Mouse (Mus musculus) CH12.LX (cell line): ENCODE results near the gene P4ha2. TPM values are rescaled to one million over a fixed set of nuclear protein-coding genes. Genes with fewer than 3 reads are reported as not detected.

ENCODE experiments used
- DNase-seq: peaks from one replicate; pipeline ENCODE4 v3.0.0-alpha.2; 2013; ENCODE audit errors: extremely low read depth
- H3K27ac ChIP-seq: 2 replicates; pipeline ENCODE4 v1.5.1; 2012; ENCODE audit warnings: low read depth, mild to moderate bottlenecking, control low read depth, moderate library complexity; ENCODE audit not compliant: insufficient read depth
- H3K27me3 ChIP-seq: replicated peaks from 2 replicates; pipeline ENCODE3; 2012; ENCODE audit warnings: inconsistent platforms
- H3K36me3 ChIP-seq, 2 experiments: replicated peaks in 1 of 2; 2 replicates each; pipeline versions ENCODE3 to v1.6.1; 2012; ENCODE audit warnings: inconsistent platforms in 1 of 2, low read length in 1 of 2, mild to moderate bottlenecking in 1 of 2, mixed read lengths in 1 of 2, moderate library complexity in 1 of 2; ENCODE audit not compliant: control insufficient read depth in 1 of 2, insufficient read depth in 1 of 2
- H3K4me1 ChIP-seq, 2 experiments: 2 replicates each; pipeline ENCODE4 v1.6.1; 2012; ENCODE audit warnings: inconsistent platforms in 1 of 2, moderate library complexity in 1 of 2; ENCODE audit not compliant: insufficient read depth in 2 of 2, control insufficient read depth in 1 of 2
- H3K4me2 ChIP-seq: 2 replicates; pipeline ENCODE4 v1.6.1; 2012; ENCODE audit warnings: low read depth, mild to moderate bottlenecking, control low read depth; ENCODE audit not compliant: poor library complexity, insufficient read depth, severe bottlenecking
- H3K4me3 ChIP-seq, 3 experiments: fragments of 150-350 bp in 1 of 3; sonication (generic) in 1 of 3; replicated peaks in 1 of 3; 2 replicates each; pipeline versions ENCODE3 to v1.5.1; 2011 to 2012; ENCODE audit warnings: low read depth in 2 of 3, low read length in 2 of 3, mild to moderate bottlenecking in 2 of 3, moderate library complexity in 2 of 3, control low read depth in 1 of 3, improper control_type of control experiment in 1 of 3, inconsistent platforms in 1 of 3, mixed read lengths in 1 of 3; ENCODE audit not compliant: poor library complexity in 1 of 3
- H3K79me2 ChIP-seq: replicated peaks from 2 replicates; pipeline ENCODE4 v1.6.1; 2012; ENCODE audit warnings: mild to moderate bottlenecking, moderate library complexity; ENCODE audit not compliant: control insufficient read depth, poor library complexity, insufficient read depth, severe bottlenecking; ENCODE audit errors: extremely low read depth
- H3K9ac ChIP-seq: 2 replicates; pipeline ENCODE4 v1.6.1; 2012; ENCODE audit warnings: low read depth, mild to moderate bottlenecking, control low read depth, moderate library complexity; ENCODE audit not compliant: insufficient read depth
- H3K9me3 ChIP-seq: replicated peaks from 2 replicates; pipeline ENCODE3; 2012; ENCODE audit warnings: low read length, inconsistent platforms, mixed read lengths
- BHLHE40 ChIP-seq: IDR thresholded peaks from 2 replicates; pipeline ENCODE4 v1.6.1; 2011; ENCODE audit warnings: mild to moderate bottlenecking, low read depth, low read length, improper control_type of control experiment
- CTCF ChIP-seq, 2 experiments: IDR thresholded peaks in 1 of 2; conservative IDR thresholded peaks in 1 of 2; 2 replicates each; pipeline ENCODE4 v1.5.1; 2011 to 2012; ENCODE audit warnings: low read depth in 2 of 2, low read length in 2 of 2, improper control_type of control experiment in 1 of 2, inconsistent platforms in 1 of 2, mild to moderate bottlenecking in 1 of 2, moderate library complexity in 1 of 2
- ELF1 ChIP-seq: IDR thresholded peaks from 2 replicates; pipeline ENCODE4 v1.6.1; 2014; ENCODE audit warnings: low read depth, mild to moderate bottlenecking, inconsistent platforms, low read length, improper control_type of control experiment
- EP300 ChIP-seq: IDR thresholded peaks from 2 replicates; pipeline ENCODE4 v1.6.1; 2011; ENCODE audit warnings: low read length, improper control_type of control experiment
- ETS1 ChIP-seq: conservative IDR thresholded peaks from 2 replicates; pipeline ENCODE4 v1.6.1; 2012; ENCODE audit warnings: low read depth, mild to moderate bottlenecking, inconsistent platforms, low read length, improper control_type of control experiment, moderate library complexity
- HCFC1 ChIP-seq: IDR thresholded peaks from 2 replicates; pipeline ENCODE4 v1.6.1; 2012; ENCODE audit warnings: low read depth, mild to moderate bottlenecking, inconsistent platforms, low read length, improper control_type of control experiment
- IRF4 ChIP-seq: IDR thresholded peaks from 2 replicates; pipeline ENCODE4 v1.6.1; 2014; ENCODE audit warnings: low read depth, mild to moderate bottlenecking, inconsistent platforms, low read length, improper control_type of control experiment
- KAT2A ChIP-seq: IDR thresholded peaks from 2 replicates; pipeline ENCODE4 v1.6.1; 2012; ENCODE audit warnings: low read length, improper control_type of control experiment, inconsistent platforms; ENCODE audit not compliant: insufficient replicate concordance
- MAX ChIP-seq: IDR thresholded peaks from 2 replicates; pipeline ENCODE4 v1.6.1; 2011; ENCODE audit warnings: low read length, improper control_type of control experiment
- MEF2A ChIP-seq: IDR thresholded peaks from 2 replicates; pipeline ENCODE4 v1.6.1; 2014; ENCODE audit warnings: low read depth, mild to moderate bottlenecking, inconsistent platforms, low read length, improper control_type of control experiment, borderline replicate concordance
- MYC ChIP-seq: IDR thresholded peaks from 2 replicates; pipeline ENCODE4 v1.6.1; 2011; ENCODE audit warnings: low read depth, mild to moderate bottlenecking, improper control_type of control experiment, low read length
- NELFE ChIP-seq: IDR thresholded peaks from 2 replicates; pipeline ENCODE4 v1.6.1; 2011; ENCODE audit warnings: low read depth, low read length, improper control_type of control experiment
- PAX5 ChIP-seq: IDR thresholded peaks from 2 replicates; pipeline ENCODE4 v1.6.1; 2012; ENCODE audit warnings: low read length, inconsistent platforms, mixed read lengths
- POLR2AphosphoS2 ChIP-seq: IDR thresholded peaks from 2 replicates; pipeline ENCODE4 v1.6.1; 2011; ENCODE audit warnings: low read depth, low read length, improper control_type of control experiment
- RAD21 ChIP-seq: IDR thresholded peaks from 2 replicates; pipeline ENCODE4 v1.6.1; 2011; ENCODE audit warnings: low read depth, mild to moderate bottlenecking, low read length, improper control_type of control experiment, moderate library complexity
- SMC3 ChIP-seq: IDR thresholded peaks from 2 replicates; pipeline ENCODE4 v1.6.1; 2011; ENCODE audit warnings: low read depth, low read length, improper control_type of control experiment
- TCF12 ChIP-seq: IDR thresholded peaks from 2 replicates; pipeline ENCODE4 v1.6.1; 2014; ENCODE audit warnings: low read depth, mild to moderate bottlenecking, inconsistent platforms, low read length, improper control_type of control experiment
- UBTF ChIP-seq: IDR thresholded peaks from 2 replicates; pipeline ENCODE4 v1.6.1; 2012; ENCODE audit warnings: low read depth, mild to moderate bottlenecking, inconsistent platforms, low read length, improper control_type of control experiment, moderate library complexity
- ZKSCAN1 ChIP-seq: IDR thresholded peaks from 2 replicates; pipeline ENCODE4 v1.6.1; 2012; ENCODE audit warnings: low read depth, inconsistent platforms, low read length, improper control_type of control experiment, borderline replicate concordance
- ZNF384 ChIP-seq: IDR thresholded peaks from 2 replicates; pipeline ENCODE4 v1.6.1; 2012; ENCODE audit warnings: low read depth, low read length, improper control_type of control experiment, inconsistent platforms
- dilution Hi-C: fragments of 300-500 bp; cut with MboI; formaldehyde crosslinking; loops from 2 replicates; pipeline ENCODE4 v1.14.3; 2020; ENCODE audit warnings: low sequenced_read_pairs; ENCODE audit not compliant: extremely low pct_unique_long_range_greater_than_20kb, extremely low pct_ligation_motif_present
- in situ Hi-C: fragments of 300-500 bp; cut with MboI; formaldehyde crosslinking; loops from 3 replicates; pipeline ENCODE4 v1.14.3; 2019; ENCODE audit warnings: low sequenced_read_pairs, low pct_ligation_motif_present, low pct_unique_long_range_greater_than_20kb, mixed read lengths
- polyA plus RNA-seq: library from polyadenylated mRNA; unstranded; fragments of >175 nt; gene quantifications from 2 replicates; pipeline ENCODE4 v1.2.1, GENCODE M21; 2012; ENCODE audit warnings: low read depth; ENCODE audit not compliant: insufficient read length
- total RNA-seq, 2 experiments: library from RNA; depleted of rRNA; stranded (reverse); fragments of 300-350 nt in 1 of 2; fragments of >200 nt in 1 of 2; gene quantifications; 2 replicates each; pipeline ENCODE4 v1.2.3; 2012 to 2014

P4ha2 gene
- total and polyA plus RNA-seq, 3 experiments, result 3.6 to 10.0 (median 7.9) TPM

- no peak overlapping the region for H3K27ac ChIP-seq
Observed at GRCm38 (mm10) chr11:54155864-54156263, 56.0 kb downstream of the P4ha2 start.

GRCm38 (mm10) chr11:54156504-54156903 is 56.6 kb downstream of the P4ha2 start:
- no peaks in the 10 kb centered on the region for H3K79me2 ChIP-seq
- H3K4me2 ChIP-seq, result no peak overlapping the region
- dilution Hi-C loops (no loop called here), in situ Hi-C loops (no loop called here)
- no peak overlapping the region for H3K4me3 ChIP-seq
- H3K4me1 ChIP-seq, result peaks cover 9 to 57% of the 10 kb centered on the region in 2 experiments
- H3K9me3 ChIP-seq, result no peaks in the 10 kb centered on the region
- H3K27me3 ChIP-seq, result no peaks in the 10 kb centered on the region
- no peak for DNase-seq
- TF ChIP-seq BHLHE40, result no peak
- TF ChIP-seq HCFC1, result no peak
- no peak for TF ChIP-seq ZNF384
- no peak for TF ChIP-seq SMC3
- no peak for TF ChIP-seq EP300
- no peak for TF ChIP-seq ZKSCAN1
- no peak for TF ChIP-seq KAT2A
- H3K36me3 ChIP-seq, result no peaks in the 10 kb centered on the region
- no peak overlapping the region for H3K27ac ChIP-seq
- no peak overlapping the region for H3K9ac ChIP-seq

More at GRCm38 (mm10) chr11:54155864-54156263, 56.0 kb downstream of the P4ha2 start:
- H3K9ac ChIP-seq, result no peak overlapping the region
- H3K4me1 ChIP-seq, result peaks cover 13 to 61% of the 10 kb centered on the region in 2 experiments
- no peaks in the 10 kb centered on the region for H3K36me3 ChIP-seq
- DNase-seq, result peak; percentile 84
- H3K79me2 ChIP-seq, result no peaks in the 10 kb centered on the region
- dilution Hi-C loops (no loop called here), in situ Hi-C loops (no loop called here)
- TF ChIP-seq KAT2A (no peak), MYC (no peak), IRF4 (peak; percentile 28; the same call in 1 of the 2 replicates), CTCF (conservative IDR thresholded peaks at IDR 0.05 in 1 of 2, IDR thresholded peaks at IDR 0.05 in 1 of 2; ENCODE audit: low read depth in 2 of 2, low read length in 2 of 2) (peak in 1 of 2 experiments; percentile 48; a peak in 2 of 4 replicates), SMC3 (peak; percentile 38; the same call in 1 of the 2 replicates), POLR2AphosphoS2 (no peak), EP300 (peak; percentile 66), MEF2A (peak; percentile 42; the same call in 1 of the 2 replicates), TCF12 (no peak), ELF1 (peak; percentile 55; the same call in 1 of the 2 replicates), NELFE (no peak), RAD21 (peak; percentile 52), UBTF (no peak), MAX (0 out of 2 replicates have a peak, but pooled peaks have one; percentile 28), ETS1 (0 out of 2 replicates have a peak, but pooled peaks have one; percentile 37), PAX5 (no peak), HCFC1 (no peak)
- H3K4me2 ChIP-seq, result no peak overlapping the region
- H3K4me3 ChIP-seq, result no peak overlapping the region
- no peaks in the 10 kb centered on the region for H3K27me3 ChIP-seq
- H3K9me3 ChIP-seq, result no peaks in the 10 kb centered on the region
